Mouse (Mus musculus): ENCODE results near the gene Gm20696.

The Gm20696 gene

GRCm38 (mm10) chr6:99556950-99557349, 109.6 kb downstream of the Gm20696 start:
- DNase-seq, result no peak

- DNase-seq, result no peak
Observed at GRCm38 (mm10) chr6:99552816-99553215, 113.8 kb downstream of the Gm20696 start.

- no peak for DNase-seq
Observed at GRCm38 (mm10) chr6:99546416-99546815, 120.2 kb downstream of the Gm20696 start.

- no peak for DNase-seq
Observed at GRCm38 (mm10) chr6:99545437-99545836, 121.2 kb downstream of the Gm20696 start.

- no peak for DNase-seq
Observed at GRCm38 (mm10) chr6:99541105-99541504, 125.5 kb downstream of the Gm20696 start.

GRCm38 (mm10) chr6:99540653-99541052, 125.9 kb downstream of the Gm20696 start:
- DNase-seq, result no peak

- no peak for DNase-seq
Observed at GRCm38 (mm10) chr6:99540146-99540545, 126.5 kb downstream of the Gm20696 start.

GRCm38 (mm10) chr6:99538194-99538941, 128.2 kb downstream of the Gm20696 start:
- DNase-seq, result no peak

- peak; percentile 67 for DNase-seq
Observed at GRCm38 (mm10) chr6:99534211-99534745, 132.3 kb downstream of the Gm20696 start.

- no peak for DNase-seq
Observed at GRCm38 (mm10) chr6:99532458-99532857, 134.1 kb downstream of the Gm20696 start.

- no peak for DNase-seq
Observed at GRCm38 (mm10) chr6:99528972-99529371, 137.6 kb downstream of the Gm20696 start.

- DNase-seq, result no peak
Observed at GRCm38 (mm10) chr6:99527457-99528105, 139.0 kb downstream of the Gm20696 start.

- peak; percentile 33 for DNase-seq
Observed at GRCm38 (mm10) chr6:99525351-99525750, 141.2 kb downstream of the Gm20696 start.

GRCm38 (mm10) chr6:99523679-99524370, 142.8 kb downstream of the Gm20696 start:
- DNase-seq, result peak; percentile 31

- peak; percentile 75 for DNase-seq
Observed at GRCm38 (mm10) chr6:99523109-99523632, 143.4 kb downstream of the Gm20696 start.

- DNase-seq, result peak; percentile 88
Observed at GRCm38 (mm10) chr6:99522359-99523108, 144.1 kb downstream of the Gm20696 start, which contains the start of gene Foxp1. Gene Foxp1, minus strand, starts transcription at chr6:99522721.

- peak; percentile 43 for DNase-seq
Observed at GRCm38 (mm10) chr6:99521641-99522358, 144.8 kb downstream of the Gm20696 start.

GRCm38 (mm10) chr6:99521038-99521640, 145.5 kb downstream of the Gm20696 start:
- DNase-seq, result peak; percentile 31

GRCm38 (mm10) chr6:99520676-99521037, 145.9 kb downstream of the Gm20696 start:
- DNase-seq, result peak; percentile 46

- DNase-seq, result no peak
Observed at GRCm38 (mm10) chr6:99519806-99520675, 146.6 kb downstream of the Gm20696 start.
